Mouse (Mus musculus) erythroblast, embryonic 14.5 days (primary cell): ENCODE measurements around the gene Agtpbp1. TPM values are rescaled to one million over a fixed set of nuclear protein-coding genes. Genes with fewer than 3 reads are reported as not detected.

Source experiments
- H3K27me3 ChIP-seq: 2 replicates; pipeline ENCODE4 v1.6.1; 2012; ENCODE audit warnings: inconsistent platforms; ENCODE audit not compliant: control insufficient read depth
- H3K36me3 ChIP-seq: 2 replicates; pipeline ENCODE4 v1.6.1; 2012; ENCODE audit warnings: mild to moderate bottlenecking, inconsistent platforms; ENCODE audit not compliant: control insufficient read depth
- H3K4me1 ChIP-seq: 2 replicates; pipeline ENCODE4 v1.6.1; 2012; ENCODE audit warnings: inconsistent platforms; ENCODE audit not compliant: control insufficient read depth
- H3K4me3 ChIP-seq: replicated peaks from 2 replicates; pipeline ENCODE3; 2012; ENCODE audit warnings: moderate library complexity, mild to moderate bottlenecking, inconsistent platforms
- H3K9me3 ChIP-seq: 2 replicates; pipeline ENCODE4 v1.6.1; 2012; ENCODE audit warnings: low read length, inconsistent platforms, mixed read lengths; ENCODE audit not compliant: control insufficient read depth
- GATA1 ChIP-seq: IDR thresholded peaks from 2 replicates; pipeline ENCODE4 v1.6.1; 2012; ENCODE audit warnings: low read length, inconsistent platforms, mixed read lengths
- TAL1 ChIP-seq: IDR thresholded peaks from 3 replicates; pipeline ENCODE4 v1.6.1; 2012; ENCODE audit warnings: low read length, inconsistent platforms, mixed read lengths
- polyA plus RNA-seq: library from polyadenylated mRNA; stranded (reverse); fragments of >175 nt; gene quantifications from 2 replicates; pipeline ENCODE4 v1.2.3, GENCODE M21; 2012

Gene Agtpbp1
- polyA plus RNA-seq, 1 experiment = 0.17 TPM

DNA sequence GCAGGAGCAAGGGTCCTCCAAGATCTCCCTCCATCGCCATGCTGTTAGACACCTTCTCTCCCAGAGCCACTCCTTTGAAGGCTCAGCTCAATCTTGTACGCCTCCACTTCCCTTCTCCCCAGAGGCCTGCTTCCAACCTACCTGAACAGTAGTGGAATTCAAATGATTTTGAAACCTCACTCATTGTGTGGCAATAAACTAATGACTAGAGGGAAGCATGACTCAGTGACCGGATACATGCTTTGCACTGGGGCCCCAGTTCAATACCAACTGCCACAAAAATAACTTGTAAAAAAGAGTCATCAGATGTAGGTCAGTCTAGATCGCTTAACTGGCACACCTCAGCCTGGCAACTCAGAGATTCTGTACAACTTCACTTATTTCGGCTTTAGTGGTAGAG is 26.3 kb downstream of the Agtpbp1 start:
- Histone ChIP-seq H3K4me3 (no peak overlapping the region), H3K9me3 (no peaks in the 10 kb centered on the region), H3K4me1 (peaks cover 36% of the 10 kb centered on the region), H3K27me3 (peaks cover 14% of the 10 kb centered on the region), H3K36me3 (no peaks in the 10 kb centered on the region)
- TF ChIP-seq TAL1 (no peak), GATA1 (no peak)

DNA sequence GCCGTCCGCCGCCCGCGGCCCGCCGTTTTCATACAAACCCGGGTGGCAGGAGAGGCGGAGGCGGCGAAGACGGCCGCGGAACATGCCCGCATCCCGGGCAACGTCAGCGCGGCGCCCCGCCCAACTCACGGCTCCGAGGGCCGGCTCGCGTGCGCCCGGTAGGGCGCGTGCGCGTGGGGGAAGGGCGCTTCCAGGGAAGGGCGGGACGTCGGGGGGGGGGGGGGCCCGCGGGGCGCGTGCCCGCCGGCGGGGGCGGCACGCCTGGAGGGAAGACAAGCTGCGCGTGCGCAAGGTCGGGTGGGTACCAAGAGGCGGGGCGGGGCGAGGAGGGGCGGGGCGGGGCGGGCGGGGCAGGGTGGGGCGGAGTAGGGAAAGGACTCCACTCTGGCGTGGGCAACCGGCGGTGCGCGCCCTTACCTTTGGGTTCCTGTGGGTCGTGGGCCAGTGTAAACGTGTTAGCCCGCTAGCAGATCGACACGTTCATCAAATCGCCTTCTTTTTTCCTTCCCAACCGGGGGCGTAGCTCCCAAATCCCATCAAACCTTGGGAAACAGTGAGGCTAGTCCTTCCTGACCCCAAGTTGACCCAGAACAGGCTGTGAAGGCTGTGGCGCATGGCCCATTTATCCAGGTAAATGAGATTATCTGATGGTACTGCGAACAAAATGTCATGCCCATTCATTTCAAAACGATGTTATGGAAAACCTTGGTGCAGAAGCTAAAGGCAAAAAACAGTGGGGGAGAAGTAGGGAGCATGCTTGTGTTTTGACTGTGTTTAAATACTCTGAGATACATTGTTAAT is 27.6 kb downstream of the Agtpbp1 start:
- Histone ChIP-seq H3K4me3 (peak overlapping the region; percentile 91), H3K9me3 (no peaks in the 10 kb centered on the region), H3K36me3 (no peaks in the 10 kb centered on the region; the same call in 1 of the 2 replicates), H3K4me1 (peaks cover 36% of the 10 kb centered on the region), H3K27me3 (peaks cover 14% of the 10 kb centered on the region)
- TF ChIP-seq TAL1 (no peak), GATA1 (no peak)

DNA sequence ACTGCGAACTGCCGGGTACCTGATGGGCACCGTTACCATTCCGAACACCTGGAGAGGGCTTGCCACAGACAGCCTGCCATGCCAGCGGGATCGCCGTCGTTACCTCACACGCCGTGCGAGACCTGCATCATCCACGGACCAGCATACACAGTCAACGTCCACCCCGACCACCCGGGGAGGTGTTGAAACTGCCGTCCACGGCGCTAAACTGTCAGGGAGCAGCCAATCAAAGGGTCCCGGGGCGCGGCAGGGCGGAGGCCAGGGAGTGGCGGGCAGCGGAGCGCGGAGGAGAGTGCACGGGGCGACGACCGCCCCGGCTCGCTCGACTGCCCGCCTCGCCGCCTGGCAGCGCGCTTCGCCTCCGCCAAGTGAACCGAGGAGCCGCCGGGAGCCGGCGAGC is 28.4 kb downstream of the Agtpbp1 start:
- peaks cover 37% of the 10 kb centered on the region for H3K4me1 ChIP-seq
- peaks cover under 1% of the 10 kb centered on the region for H3K36me3 ChIP-seq
- no peak for TF ChIP-seq TAL1
- TF ChIP-seq GATA1 = no peak

DNA sequence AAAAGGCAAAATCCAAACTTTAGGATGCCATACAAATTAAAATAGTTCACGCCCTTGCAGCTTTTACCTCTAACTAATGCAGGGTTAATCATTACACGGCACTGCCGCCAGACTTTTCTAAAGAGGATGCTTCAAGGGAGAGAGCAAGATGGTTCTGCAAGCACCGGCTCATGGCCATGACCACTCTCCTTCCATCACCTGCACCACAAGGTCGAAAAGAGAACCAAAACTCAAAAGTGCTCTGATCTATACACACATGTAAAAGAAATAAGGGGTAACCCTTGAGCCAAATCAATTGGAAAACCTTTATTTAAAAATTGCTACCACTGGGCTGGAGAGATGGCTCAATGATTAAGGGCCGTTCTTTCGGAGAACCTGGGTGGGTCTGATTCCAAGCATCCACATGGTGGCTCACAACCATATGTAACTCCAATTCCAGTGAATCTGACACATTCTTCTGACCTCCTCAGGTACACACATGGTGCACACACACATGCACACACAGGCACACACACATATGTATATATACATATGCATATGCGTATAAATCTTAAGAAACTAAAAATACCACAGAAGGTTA is 29.3 kb downstream of the Agtpbp1 start:
- Histone ChIP-seq H3K4me1 (peaks cover 41% of the 10 kb centered on the region), H3K9me3 (no peaks in the 10 kb centered on the region), H3K36me3 (peaks cover 2% of the 10 kb centered on the region), H3K27me3 (peaks cover 6% of the 10 kb centered on the region; the same call in 1 of the 2 replicates), H3K4me3 (peak overlapping the region; percentile 91)
- TF ChIP-seq TAL1 (no peak), GATA1 (no peak)

More for the DNA sequence above, 28.4 kb downstream of the Agtpbp1 start:
- no peaks in the 10 kb centered on the region for H3K9me3 ChIP-seq
- H3K4me3 ChIP-seq = peak overlapping the region; percentile 91
- peaks cover 9% of the 10 kb centered on the region for H3K27me3 ChIP-seq

DNA sequence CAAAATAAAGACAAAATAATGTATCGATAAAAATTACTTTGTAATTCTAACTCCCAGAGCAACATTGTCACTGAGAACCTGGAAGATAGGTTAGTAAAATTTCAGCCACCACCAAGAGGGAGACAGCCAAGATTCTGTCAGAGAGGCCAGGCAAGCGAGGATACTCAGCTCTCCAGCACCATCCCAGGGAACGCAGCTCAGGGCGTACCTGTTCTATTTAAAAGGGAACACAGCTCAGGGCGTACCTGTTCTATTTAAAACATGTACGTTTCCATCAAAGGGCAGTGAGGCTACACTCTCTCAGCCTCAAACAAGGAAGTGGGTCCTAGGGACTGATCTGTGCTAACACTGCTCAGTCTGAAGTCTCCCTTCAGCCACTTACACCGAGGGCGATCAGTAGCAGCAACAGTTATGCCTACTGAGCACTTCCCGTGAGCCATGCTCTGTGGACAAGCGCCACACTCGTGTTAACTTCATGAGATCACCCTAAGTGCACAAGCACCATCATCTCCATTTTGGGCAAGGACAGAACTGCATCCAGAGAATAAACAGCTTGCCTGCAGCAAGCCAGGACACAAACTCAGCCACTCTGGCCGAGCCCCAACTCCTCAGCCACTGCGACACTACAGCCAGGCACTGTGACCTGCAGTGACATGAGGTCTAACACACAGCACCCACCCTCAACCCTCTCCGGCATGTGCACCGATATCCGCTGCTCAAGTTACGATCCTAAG is 30.1 kb downstream of the Agtpbp1 start:
- TF ChIP-seq TAL1 (no peak), GATA1 (no peak)
- H3K27me3 ChIP-seq = peaks cover 6% of the 10 kb centered on the region; the same call in 1 of the 2 replicates
- peak overlapping the region; percentile 12 for H3K4me3 ChIP-seq
- peaks cover 47% of the 10 kb centered on the region for H3K4me1 ChIP-seq
- no peaks in the 10 kb centered on the region for H3K9me3 ChIP-seq
- H3K36me3 ChIP-seq = peaks cover 2% of the 10 kb centered on the region

DNA sequence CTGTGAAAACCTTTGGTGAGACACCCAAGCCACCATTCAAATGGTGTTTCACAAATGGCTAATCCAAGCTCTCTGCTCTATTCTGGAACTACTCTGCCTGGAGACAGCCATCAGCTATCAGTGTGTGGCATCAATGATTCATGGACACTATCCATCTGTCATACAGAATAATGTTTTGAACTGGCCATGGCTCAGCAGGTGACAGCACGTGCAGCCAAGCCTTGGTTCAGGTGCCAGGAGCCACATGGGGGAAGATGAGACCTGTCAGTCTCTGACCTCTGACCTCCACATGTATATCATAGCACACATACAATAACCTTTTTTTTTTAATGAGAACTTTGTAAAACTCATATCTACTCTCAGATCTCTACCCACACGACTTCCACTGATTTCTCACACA is 32.3 kb downstream of the Agtpbp1 start:
- Histone ChIP-seq H3K4me3 (no peak overlapping the region), H3K27me3 (peaks cover 3% of the 10 kb centered on the region; the same call in 1 of the 2 replicates), H3K4me1 (peaks cover 53% of the 10 kb centered on the region), H3K36me3 (peaks cover 2% of the 10 kb centered on the region), H3K9me3 (no peaks in the 10 kb centered on the region)
- TF ChIP-seq TAL1 = no peak
- no peak for TF ChIP-seq GATA1

DNA sequence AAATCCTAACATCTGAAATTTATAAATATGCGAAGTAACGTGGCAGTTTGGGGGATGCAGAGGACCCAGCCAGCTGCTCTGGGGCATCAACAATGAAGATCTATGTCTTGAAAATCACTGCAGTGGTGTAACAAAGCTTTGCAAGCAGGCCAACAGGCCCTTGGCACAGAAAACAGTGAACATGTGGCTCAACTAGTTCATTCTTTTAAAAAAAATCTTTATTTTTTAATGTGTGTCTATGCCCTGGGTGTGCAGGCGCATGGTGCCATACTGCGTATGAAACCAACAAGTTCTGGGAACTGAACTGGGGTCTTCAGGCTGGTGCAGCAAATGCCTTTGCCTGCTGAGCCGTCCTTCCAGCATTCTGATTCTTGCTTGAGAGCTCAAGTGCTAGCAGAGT is 32.7 kb downstream of the Agtpbp1 start:
- peaks cover 2% of the 10 kb centered on the region for H3K36me3 ChIP-seq
- H3K9me3 ChIP-seq = no peaks in the 10 kb centered on the region
- peaks cover 53% of the 10 kb centered on the region for H3K4me1 ChIP-seq
- peaks cover 3% of the 10 kb centered on the region; the same call in 1 of the 2 replicates for H3K27me3 ChIP-seq
- TF ChIP-seq GATA1 = no peak
- TF ChIP-seq TAL1 = no peak
- no peak overlapping the region for H3K4me3 ChIP-seq

DNA sequence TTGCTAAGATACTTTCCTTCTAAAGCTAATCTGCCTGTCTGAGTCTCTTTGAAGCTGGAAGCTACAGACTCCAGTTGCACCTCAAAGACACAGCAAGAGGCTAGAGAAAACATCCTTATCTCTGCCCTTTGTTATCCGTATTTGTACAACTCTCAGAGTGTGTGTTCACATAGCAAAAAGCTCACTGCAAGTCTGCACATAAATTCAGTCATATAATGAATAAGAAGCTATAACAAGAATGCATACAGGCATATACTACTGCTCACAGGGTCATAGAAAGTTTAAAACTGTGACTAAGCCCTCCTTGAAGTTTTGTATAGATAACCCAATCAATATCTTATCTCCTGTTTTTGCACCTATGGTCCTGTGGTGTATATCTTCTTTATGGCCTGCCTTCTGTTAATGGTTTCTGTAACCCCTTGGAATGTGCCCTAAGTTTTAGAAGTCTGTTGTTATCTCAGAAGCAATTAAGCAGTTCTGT is 35.7 kb downstream of the Agtpbp1 start:
- Histone ChIP-seq H3K36me3 (peaks cover 8% of the 10 kb centered on the region), H3K9me3 (no peaks in the 10 kb centered on the region), H3K4me1 (peaks cover 47% of the 10 kb centered on the region), H3K27me3 (no peaks in the 10 kb centered on the region), H3K4me3 (no peak overlapping the region)
- TF ChIP-seq GATA1 = no peak
- no peak for TF ChIP-seq TAL1

DNA sequence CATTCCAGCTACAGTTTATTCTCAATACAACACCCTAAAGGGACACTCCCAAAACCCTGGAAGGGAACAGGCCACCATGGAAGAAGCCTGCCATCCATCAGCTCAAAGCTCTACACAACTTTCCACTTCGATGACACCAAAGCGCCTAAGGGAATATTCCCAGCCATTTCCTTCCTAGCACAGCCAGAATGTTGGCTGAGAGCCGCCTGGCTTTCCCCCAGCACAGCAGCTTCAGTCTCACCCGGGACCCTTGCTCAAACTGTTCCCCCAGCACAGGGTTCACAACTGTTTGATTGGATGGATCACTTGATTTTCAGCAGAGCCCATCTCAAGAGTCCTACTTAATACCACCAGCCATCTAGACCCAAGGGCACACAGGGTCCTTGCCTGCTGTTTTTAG is 37.3 kb downstream of the Agtpbp1 start:
- TF ChIP-seq GATA1 (no peak), TAL1 (no peak)
- no peaks in the 10 kb centered on the region for H3K27me3 ChIP-seq
- H3K4me1 ChIP-seq = peaks cover 49% of the 10 kb centered on the region
- H3K4me3 ChIP-seq = no peak overlapping the region
- no peaks in the 10 kb centered on the region for H3K9me3 ChIP-seq
- H3K36me3 ChIP-seq = peaks cover 13% of the 10 kb centered on the region
